Mouse (Mus musculus) kidney, postnatal 0 days (tissue): Measurements from ENCODE around the gene Smpd1. TPM values are rescaled to one million over a fixed set of nuclear protein-coding genes. Genes with fewer than 3 reads are reported as not detected.

Source experiments
- ATAC-seq: fragments of 200-750 bp; cut with Nextera tagmentation; replicated peaks from 2 replicates; pipeline ENCODE4 v1.8.0; 2017; ENCODE audit warnings: low read depth, moderate number of reproducible peaks, moderate TSS enrichment, moderate library complexity; ENCODE audit not compliant: low FRiP score
- DNase-seq: peaks from one replicate; pipeline ENCODE4 v3.0.0-alpha.2; 2016; ENCODE audit warnings: low spot score
- H3K27ac ChIP-seq: fragments of 300-500 bp; sonication (generic); 2 replicates; pipeline ENCODE4 v1.5.1; 2014; ENCODE audit warnings: mild to moderate bottlenecking
- H3K27me3 ChIP-seq: fragments of 300-500 bp; sonication (generic); 2 replicates; pipeline ENCODE4 v1.6.1; 2014; ENCODE audit warnings: low read length, mixed read lengths; ENCODE audit not compliant: insufficient read depth
- H3K36me3 ChIP-seq: fragments of 300-500 bp; sonication (generic); 2 replicates; pipeline ENCODE4 v1.6.1; 2014; ENCODE audit warnings: low read length, mixed read lengths; ENCODE audit not compliant: insufficient read depth
- H3K4me1 ChIP-seq: fragments of 300-500 bp; sonication (generic); replicated peaks from 2 replicates; pipeline ENCODE4 v1.6.1; 2014; ENCODE audit warnings: antibody characterized with exemption, low read length, mixed read lengths; ENCODE audit not compliant: insufficient read depth
- H3K4me2 ChIP-seq: fragments of 300-500 bp; sonication (generic); 2 replicates; pipeline ENCODE4 v1.6.1; 2014; ENCODE audit warnings: mild to moderate bottlenecking, low read length, moderate library complexity, mixed read lengths
- H3K4me3 ChIP-seq: fragments of 300-500 bp; sonication (generic); replicated peaks from 2 replicates; pipeline ENCODE4 v1.5.1; 2014; ENCODE audit warnings: low read depth, low read length
- H3K9ac ChIP-seq: fragments of 300-500 bp; sonication (generic); 2 replicates; pipeline ENCODE4 v1.6.1; 2014; ENCODE audit warnings: low read depth, low read length
- H3K9me3 ChIP-seq: fragments of 300-500 bp; sonication (generic); replicated peaks from 2 replicates; pipeline ENCODE4 v1.6.1; 2016; ENCODE audit warnings: low read length, inconsistent platforms, mixed read lengths
- CTCF ChIP-seq: IDR thresholded peaks from 2 replicates; pipeline ENCODE4 v1.5.1; 2016; ENCODE audit warnings: antibody characterized with exemption, low read depth, mild to moderate bottlenecking, moderate library complexity
- WGBS: fragments of 180-500 bp; shearing (Covaris S2); extraction: QIAGEN DNeasy Blood & Tissue Kit; methylation state at CpG from one replicate; pipeline ENCODE4 v1.1.7; 2014; 5-methylcytosine and 5-hydroxymethylcytosine counted together
- polyA plus RNA-seq: library from polyadenylated mRNA; unstranded; fragments of >200 nt; fragmentation: Nextera tagmentation; extraction: Ambion mirVana; gene quantifications from 2 replicates; pipeline ENCODE4 v1.2.1, GENCODE M21; 2015

Gene Smpd1
- polyA plus RNA-seq, 1 experiment from 2014 or later: 60.7 TPM

- 87% methylated on average over 4 of the region's 4 CpGs for WGBS
- Histone ChIP-seq H3K4me2 (no peak overlapping the region), H3K4me1 (no peaks in the 10 kb centered on the region), H3K36me3 (peaks cover 9% of the 10 kb centered on the region; the same call in 1 of the 2 replicates), H3K9me3 (no peaks in the 10 kb centered on the region), H3K27ac (no peak overlapping the region), H3K9ac (no peak overlapping the region), H3K4me3 (no peak overlapping the region), H3K27me3 (no peaks in the 10 kb centered on the region)
- no peak for ATAC-seq
- TF ChIP-seq CTCF: no peak
- DNase-seq: no peak
These were observed 20.4 kb downstream of the Smpd1 start for GRCm38 (mm10) chr7:105574537-105574936.

DNA sequence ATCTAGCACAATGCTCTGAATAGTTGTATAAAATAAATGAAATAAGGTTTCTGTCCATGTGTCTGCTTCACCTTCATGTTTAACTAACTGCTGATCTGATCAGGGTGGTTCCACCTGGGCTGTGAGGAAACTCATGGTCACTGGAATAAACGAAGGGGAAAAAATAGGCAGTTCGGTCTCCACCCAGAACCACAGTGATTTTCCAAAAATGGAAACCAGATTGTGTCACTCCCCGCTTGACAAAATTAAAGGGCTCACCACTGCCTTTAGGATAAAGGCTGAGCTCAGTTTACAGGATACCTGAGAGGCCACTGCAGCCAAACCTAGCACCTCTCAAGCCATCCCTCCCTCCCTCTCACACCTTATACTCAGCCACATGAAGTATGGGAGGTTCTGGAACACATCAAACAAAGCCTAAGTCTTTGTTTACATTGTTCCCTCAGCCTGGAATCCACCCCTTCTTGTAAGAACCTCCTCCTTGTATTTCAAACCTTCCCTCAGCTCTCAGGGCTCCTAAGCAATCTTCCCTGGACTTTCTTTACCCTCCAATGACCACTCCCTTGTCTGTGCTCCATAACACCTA, 22.1 kb downstream of the Smpd1 start:
- H3K36me3 ChIP-seq: peaks cover 9% of the 10 kb centered on the region; the same call in 1 of the 2 replicates
- no peaks in the 10 kb centered on the region for H3K9me3 ChIP-seq
- DNase-seq: no peak
- no peak overlapping the region for H3K4me2 ChIP-seq
- H3K27ac ChIP-seq: no peak overlapping the region
- ATAC-seq: no peak
- TF ChIP-seq CTCF: no peak
- no peaks in the 10 kb centered on the region for H3K4me1 ChIP-seq
- no peak overlapping the region for H3K9ac ChIP-seq
- H3K27me3 ChIP-seq: no peaks in the 10 kb centered on the region
- WGBS: 71% methylated on average over 3 of the region's 3 CpGs
- no peak overlapping the region for H3K4me3 ChIP-seq

GRCm38 (mm10) chr7:105577377-105577871, 23.3 kb downstream of the Smpd1 start:
- no peak overlapping the region for H3K4me2 ChIP-seq
- H3K4me1 ChIP-seq: no peaks in the 10 kb centered on the region
- H3K36me3 ChIP-seq: peaks cover 9% of the 10 kb centered on the region; the same call in 1 of the 2 replicates
- TF ChIP-seq CTCF: no peak
- H3K9ac ChIP-seq: no peak overlapping the region
- no peak for DNase-seq
- WGBS: 95% methylated on average over 6 of the region's 6 CpGs
- ATAC-seq: no peak
- H3K27ac ChIP-seq: no peak overlapping the region
- no peaks in the 10 kb centered on the region for H3K27me3 ChIP-seq
- H3K9me3 ChIP-seq: no peaks in the 10 kb centered on the region
- H3K4me3 ChIP-seq: no peak overlapping the region

GRCm38 (mm10) chr7:105578481-105578880, 24.3 kb downstream of the Smpd1 start:
- H3K9me3 ChIP-seq: no peaks in the 10 kb centered on the region
- no peak for TF ChIP-seq CTCF
- no peak overlapping the region for H3K9ac ChIP-seq
- no peak overlapping the region for H3K4me3 ChIP-seq
- H3K27me3 ChIP-seq: no peaks in the 10 kb centered on the region
- DNase-seq: no peak
- 84% methylated on average over 2 of the region's 2 CpGs for WGBS
- ATAC-seq: no peak
- H3K27ac ChIP-seq: no peak overlapping the region
- H3K4me1 ChIP-seq: no peaks in the 10 kb centered on the region
- H3K36me3 ChIP-seq: peaks cover 6% of the 10 kb centered on the region; the same call in 1 of the 2 replicates
- H3K4me2 ChIP-seq: no peak overlapping the region

DNA sequence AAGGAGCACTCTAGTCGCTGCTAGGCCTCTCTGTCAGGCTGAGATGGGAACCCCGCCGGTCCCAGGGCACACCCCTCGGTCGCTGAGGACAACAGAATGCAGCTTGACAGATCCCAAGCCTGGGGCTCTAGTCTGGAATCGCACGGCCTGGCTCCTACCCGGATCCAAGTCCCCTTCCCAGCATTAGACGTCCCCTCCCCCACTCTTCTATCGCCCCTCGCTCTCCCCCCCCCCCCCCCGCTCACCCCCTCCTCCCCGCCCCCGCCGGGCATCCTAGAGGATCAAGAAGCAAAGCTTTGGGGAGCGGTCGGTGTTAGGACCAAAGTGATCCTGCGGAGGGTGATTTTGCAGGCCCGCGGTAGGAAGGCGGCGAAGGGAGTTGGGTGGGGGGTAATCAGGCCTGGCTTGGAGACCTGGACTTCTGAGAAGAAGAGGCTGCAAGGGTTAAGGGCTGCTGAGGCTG, 26.5 kb downstream of the Smpd1 start:
- no peaks in the 10 kb centered on the region for H3K27me3 ChIP-seq
- no peaks in the 10 kb centered on the region for H3K4me1 ChIP-seq
- H3K36me3 ChIP-seq: no peaks in the 10 kb centered on the region
- under 1% methylated on average over 16 of the region's 22 CpGs for WGBS
- ATAC-seq (peak; percentile 23; the same call in 1 of the 2 replicates), DNase-seq (peak; percentile 36)
- H3K4me2 ChIP-seq: peak overlapping the region; percentile 74
- H3K9ac ChIP-seq: peak overlapping the region; percentile 73
- H3K27ac ChIP-seq: peak overlapping the region; percentile 57
- no peak for TF ChIP-seq CTCF
- peak overlapping the region; percentile 80 for H3K4me3 ChIP-seq
- H3K9me3 ChIP-seq: no peaks in the 10 kb centered on the region

GRCm38 (mm10) chr7:105581094-105581703, 27.0 kb downstream of the Smpd1 start, which contains the start of gene Apbb1:
Apbb1 (minus strand) TSS chr7:105581653.
- H3K4me3 ChIP-seq: peak within 1 kb of the TSS; percentile 80
- no peaks in the 10 kb centered on the region for H3K27me3 ChIP-seq
- under 1% methylated on average over 41 of the region's 54 CpGs for WGBS
- H3K36me3 ChIP-seq: no peaks in the 10 kb centered on the region
- H3K4me2 ChIP-seq: peak within 1 kb of the TSS; percentile 74
- peak; percentile 90 for ATAC-seq
- peak; percentile 74 for DNase-seq
- H3K9me3 ChIP-seq: no peaks in the 10 kb centered on the region
- no peak for TF ChIP-seq CTCF
- peak within 1 kb of the TSS; percentile 73 for H3K9ac ChIP-seq
- H3K4me1 ChIP-seq: no peaks in the 10 kb centered on the region
- H3K27ac ChIP-seq: peak within 1 kb of the TSS; percentile 57
